ENCODE assay signal across 15 mouse cellular contexts in genomic region chr14:49313376-49313775, GRCm38 (mm10).
"Had no signal": no experiment of that assay in that cellular context is flagged by ENCODE, and none has a peak within 500 bp of the region (broad histone marks: within the 10 kb centered on the region; RNA-seq: fewer than 3 reads in every experiment).

No protein-coding gene starts in this region.

- H3K9me3 ChIP-seq: limb, embryonic 10.5 days; liver, embryonic 15.5 days; lung, embryonic 15.5 days; midbrain, embryonic 13.5 days; neural tube, embryonic 12.5 days had no signal

- H3K27ac ChIP-seq: left cerebral cortex, adult 2 months; limb, embryonic 10.5 days; liver, embryonic 15.5 days; lung, embryonic 15.5 days; macrophage; midbrain, embryonic 13.5 days; neural tube, embryonic 12.5 days had no signal

- DNase-seq: kidney, adult 8-10 months; kidney, postnatal 25 days; lung, postnatal 14 days; right cerebral cortex, postnatal 25 days; thymus, adult 18-20 months; thymus, postnatal 14 days had no signal

- ATAC-seq: midbrain, embryonic 13.5 days had no signal

- H3K4me2 ChIP-seq: liver, embryonic 11.5 days; liver, embryonic 15.5 days; lung, embryonic 15.5 days; midbrain, embryonic 13.5 days; neural tube, embryonic 12.5 days had no signal

- H3K4me1 ChIP-seq: liver, embryonic 15.5 days; megakaryocyte, embryonic 14.5 days; neural tube, embryonic 12.5 days had no signal

- H3K4me3 ChIP-seq: left cerebral cortex, adult 2 months; limb, embryonic 10.5 days; liver, embryonic 15.5 days; lung, embryonic 15.5 days; megakaryocyte, embryonic 14.5 days; midbrain, embryonic 13.5 days; neural tube, embryonic 12.5 days had no signal

- H3K9ac ChIP-seq: liver, embryonic 15.5 days; lung, embryonic 15.5 days; midbrain, embryonic 13.5 days; neural tube, embryonic 12.5 days had no signal

- H3K36me3 ChIP-seq: limb, embryonic 10.5 days; liver, embryonic 15.5 days; lung, embryonic 15.5 days; midbrain, embryonic 13.5 days; neural tube, embryonic 12.5 days had no signal

- H3K27me3 ChIP-seq: liver, embryonic 15.5 days; lung, embryonic 15.5 days; megakaryocyte, embryonic 14.5 days; neural tube, embryonic 12.5 days had no signal
